Mouse (Mus musculus) adrenal gland, postnatal 36 days (tissue): ENCODE measurements around the gene Safb. TPM values are rescaled to one million over a fixed set of nuclear protein-coding genes. Genes with fewer than 3 reads are reported as not detected.

Source experiments
- DNase-seq, 2 experiments: peaks; one replicate each; pipeline ENCODE4 v3.0.0; 2021; ENCODE audit warnings: mixed read lengths in 1 of 2
- long read RNA-seq, 2 experiments: library from polyadenylated mRNA; stranded (forward); transcript quantifications; one replicate each; pipeline ENCODE4 v2.0.0; 2021; ENCODE audit warnings: borderline sequencing depth in 2 of 2
- total RNA-seq, 2 experiments: library from RNA; stranded (reverse); gene quantifications; 2 replicates each; pipeline ENCODE4 v1.2.3; 2021

Safb gene
- 100 to 1,000 TPM; 103 to 122 TPM for total RNA-seq
- long read RNA-seq, experiment 1, transcript Safb-201 (21 exons, 3,106 nt) = major isoform, 43 of 79 reads
- long read RNA-seq, experiment 1, partial matches to known transcripts = 19 of 79 reads
- long read RNA-seq, experiment 1, other reads (novel, unspliced or antisense) = 13 of 79 reads
- long read RNA-seq, experiment 2, transcript Safb-201 (21 exons, 3,106 nt) = major isoform, 9 of 18 reads
- long read RNA-seq, experiment 2, partial matches to known transcripts = 2 of 18 reads
- long read RNA-seq, experiment 2, other reads (novel, unspliced or antisense) = 4 of 18 reads

GRCm38 (mm10) chr17:56584257-56585130 is at the start of gene Safb, which contains the start of gene Safb2:
TSS of gene Safb (plus strand) at chr17:56584825.
TSS of gene Safb2 (minus strand) at chr17:56584585.
- DNase-seq = peak; percentile 99 to 100

- no peak for DNase-seq
These were observed 48.4 kb upstream of the Safb start for GRCm38 (mm10) chr17:56536192-56536591.

GRCm38 (mm10) chr17:56536874-56537273 is 47.8 kb upstream of the Safb start:
- no peak for DNase-seq

- no peak for DNase-seq
These were observed 46.7 kb upstream of the Safb start for GRCm38 (mm10) chr17:56537912-56538311.

- no peak for DNase-seq
These were observed 44.1 kb upstream of the Safb start for GRCm38 (mm10) chr17:56540562-56540975.

- no peak for DNase-seq
These were observed 41.9 kb upstream of the Safb start for GRCm38 (mm10) chr17:56542736-56543135.

- no peak for DNase-seq
These were observed 40.9 kb upstream of the Safb start for GRCm38 (mm10) chr17:56543684-56544224.

- DNase-seq = no peak
These were observed 39.8 kb upstream of the Safb start for GRCm38 (mm10) chr17:56544699-56545387.

- DNase-seq = no peak
These were observed 38.7 kb upstream of the Safb start for GRCm38 (mm10) chr17:56545945-56546344.

- DNase-seq = no peak
These were observed 38.0 kb upstream of the Safb start for GRCm38 (mm10) chr17:56546576-56546975.

- DNase-seq = no peak
These were observed 37.3 kb upstream of the Safb start for GRCm38 (mm10) chr17:56547116-56547845.

GRCm38 (mm10) chr17:56547846-56548604 is 36.6 kb upstream of the Safb start:
- DNase-seq = no peak

- no peak for DNase-seq
These were observed 36.0 kb upstream of the Safb start for GRCm38 (mm10) chr17:56548605-56549105.

GRCm38 (mm10) chr17:56550784-56551475 is 33.7 kb upstream of the Safb start:
- no peak for DNase-seq

- DNase-seq = no peak
These were observed 32.6 kb upstream of the Safb start for GRCm38 (mm10) chr17:56551841-56552581.

GRCm38 (mm10) chr17:56552781-56553363 is 31.8 kb upstream of the Safb start:
- peak; percentile 65 to 71 for DNase-seq

- no peak for DNase-seq
These were observed 30.5 kb upstream of the Safb start, which contains the start of gene Gm20219 for GRCm38 (mm10) chr17:56554122-56554551. TSS of gene Gm20219 (minus strand) at chr17:56554387.

GRCm38 (mm10) chr17:56558448-56558847 is 26.2 kb upstream of the Safb start:
- peak; percentile 71 to 82 for DNase-seq

- DNase-seq = peak in 1 of 2 experiments; percentile 33
These were observed 25.2 kb upstream of the Safb start for GRCm38 (mm10) chr17:56559386-56559785.
